Mouse (Mus musculus) ES-E14 (cell line): Measurements from ENCODE around the gene Gabrb3.

Experiments
- CHD2 ChIP-seq: IDR thresholded peaks from 2 replicates; pipeline ENCODE4 v1.6.1; 2014; ENCODE audit warnings: mild to moderate bottlenecking, low read depth, low read length, inconsistent platforms
- HCFC1 ChIP-seq: IDR thresholded peaks from 2 replicates; pipeline ENCODE4 v1.6.1; 2012; ENCODE audit warnings: low read length, inconsistent platforms, borderline replicate concordance; ENCODE audit not compliant: insufficient read depth
- MAFK ChIP-seq: IDR thresholded peaks from 2 replicates; pipeline ENCODE4 v1.6.1; 2014; ENCODE audit warnings: mild to moderate bottlenecking, low read depth, low read length, inconsistent platforms; ENCODE audit not compliant: insufficient read depth
- ZNF384 ChIP-seq: IDR thresholded peaks from 2 replicates; pipeline ENCODE4 v1.6.1; 2012; ENCODE audit warnings: low read depth, low read length, inconsistent platforms

GRCm38 (mm10) chr7:57387341-57387654 is 32.2 kb upstream of the Gabrb3 start:
- TF ChIP-seq HCFC1 = no peak
- no peak for TF ChIP-seq ZNF384
- no peak for TF ChIP-seq CHD2
- no peak for TF ChIP-seq MAFK
